Mouse (Mus musculus) urinary bladder, postnatal 4 days (tissue): ENCODE results near the gene Dnah17.

Experiments
- DNase-seq, 2 experiments: peaks; one replicate each; pipeline ENCODE4 v3.0.0; 2021 to 2022; ENCODE audit warnings: low spot score in 2 of 2

The Dnah17 gene

GRCm38 (mm10) chr11:118021806-118022205 lies 108.6 kb downstream of the Dnah17 start:
- peak; percentile 53 to 75 for DNase-seq

- no peak for DNase-seq
These were observed 112.1 kb downstream of the Dnah17 start for GRCm38 (mm10) chr11:118018328-118018727.

GRCm38 (mm10) chr11:118015381-118016145 lies 114.9 kb downstream of the Dnah17 start:
- DNase-seq: no peak

- DNase-seq: no peak
These were observed 115.9 kb downstream of the Dnah17 start for GRCm38 (mm10) chr11:118014391-118014995.

- DNase-seq: no peak
These were observed 117.1 kb downstream of the Dnah17 start for GRCm38 (mm10) chr11:118013339-118013738.

GRCm38 (mm10) chr11:118012595-118012994 lies 117.8 kb downstream of the Dnah17 start:
- DNase-seq: no peak

GRCm38 (mm10) chr11:118009865-118010571 lies 120.4 kb downstream of the Dnah17 start:
- DNase-seq: no peak

GRCm38 (mm10) chr11:118008843-118009242 lies 121.6 kb downstream of the Dnah17 start:
- no peak for DNase-seq

- DNase-seq: no peak
These were observed 122.2 kb downstream of the Dnah17 start for GRCm38 (mm10) chr11:118008144-118008805.

- no peak for DNase-seq
These were observed 122.8 kb downstream of the Dnah17 start for GRCm38 (mm10) chr11:118007460-118008143.

GRCm38 (mm10) chr11:118004217-118004616 lies 126.2 kb downstream of the Dnah17 start:
- DNase-seq: no peak

- no peak for DNase-seq
These were observed 126.7 kb downstream of the Dnah17 start for GRCm38 (mm10) chr11:118003718-118004117.

- DNase-seq: no peak
These were observed 127.3 kb downstream of the Dnah17 start for GRCm38 (mm10) chr11:118003176-118003575.

- no peak for DNase-seq
These were observed 129.7 kb downstream of the Dnah17 start for GRCm38 (mm10) chr11:118000565-118001215.

- DNase-seq: no peak
These were observed 130.4 kb downstream of the Dnah17 start for GRCm38 (mm10) chr11:118000083-118000482.

- DNase-seq: no peak
These were observed 131.0 kb downstream of the Dnah17 start for GRCm38 (mm10) chr11:117999260-117999934.

GRCm38 (mm10) chr11:117998356-117998755 lies 132.1 kb downstream of the Dnah17 start:
- DNase-seq: no peak

- no peak for DNase-seq
These were observed 133.3 kb downstream of the Dnah17 start for GRCm38 (mm10) chr11:117997085-117997484.

- DNase-seq: no peak
These were observed 134.4 kb downstream of the Dnah17 start for GRCm38 (mm10) chr11:117996066-117996465.

- no peak for DNase-seq
These were observed 134.8 kb downstream of the Dnah17 start for GRCm38 (mm10) chr11:117995661-117996060.
